Mouse (Mus musculus) 3134 (cell line): ENCODE results near the gene Shd.
A peak's percentile ranks its signal among the peaks of the same experiment; 100 is the strongest.

Experiments
- DNase-seq: peaks from one replicate; pipeline ENCODE4 v3.0.0-alpha.2; 2011; ENCODE audit warnings: low spot score; ENCODE audit not compliant: insufficient read length; ENCODE audit errors: extremely low read depth

Gene Shd

DNA sequence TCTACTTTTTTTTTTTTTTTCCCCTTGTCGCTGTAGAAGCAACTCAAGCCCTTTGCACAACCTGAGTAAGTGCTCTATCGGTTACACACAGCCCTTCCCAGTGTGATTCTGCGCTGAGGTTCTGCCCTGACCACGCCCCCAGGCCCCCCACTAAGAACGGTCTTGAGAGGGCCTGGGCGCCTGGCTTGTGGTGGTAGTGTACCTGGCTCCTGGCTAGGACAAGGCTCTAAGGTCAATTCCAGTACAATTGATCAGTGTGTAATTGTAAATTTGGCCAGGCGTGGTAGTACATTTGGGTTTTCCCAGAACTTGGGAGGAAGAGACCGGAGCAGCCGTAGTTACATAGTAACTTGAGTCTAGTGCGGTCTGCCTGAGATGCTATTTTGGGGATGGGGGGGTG, 36.7 kb downstream of the Shd start:
- DNase-seq, result no peak

DNA sequence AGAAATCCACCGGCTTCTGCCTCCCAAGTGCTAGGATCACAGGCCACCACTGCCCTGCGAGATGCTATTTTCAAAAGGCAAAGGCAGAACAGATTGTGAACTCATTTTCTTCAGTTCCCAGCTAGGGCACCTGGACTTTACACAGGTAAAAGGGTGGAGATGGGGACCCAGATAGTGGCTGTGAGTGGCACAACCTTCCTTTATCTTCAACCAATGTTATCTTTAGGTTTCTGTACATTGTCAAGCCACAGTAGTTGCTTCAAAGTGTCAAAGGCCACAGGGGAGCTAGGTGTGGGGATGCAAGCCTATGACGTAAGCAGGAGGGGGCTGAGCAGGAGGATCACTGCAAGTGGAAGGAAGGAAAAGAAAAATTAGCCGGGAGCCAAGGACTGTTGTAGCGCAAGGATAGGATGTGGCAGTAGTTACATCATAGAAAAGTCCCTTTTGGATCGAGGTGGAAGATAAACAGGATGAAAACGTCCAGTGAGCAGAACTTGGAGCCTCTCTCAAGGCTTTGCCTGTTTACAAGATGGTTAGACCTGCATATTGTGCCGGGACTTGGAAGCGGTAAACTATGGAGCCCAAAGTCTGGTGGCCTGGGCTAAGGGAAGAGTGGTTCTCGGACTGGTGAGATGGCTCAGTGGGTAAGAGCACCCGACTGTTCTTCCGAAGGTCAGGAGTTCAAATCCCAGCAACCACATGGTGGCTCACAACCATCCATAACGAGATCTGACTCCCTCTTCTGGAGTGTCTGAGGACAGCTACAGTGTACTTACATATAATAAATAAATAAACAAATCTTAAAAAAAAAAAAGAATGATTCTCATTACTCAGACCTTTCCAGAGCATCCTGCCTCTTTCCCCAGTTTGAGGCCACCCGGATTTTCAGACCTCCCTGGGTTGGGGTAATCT, 37.4 kb downstream of the Shd start:
- no peak for DNase-seq

DNA sequence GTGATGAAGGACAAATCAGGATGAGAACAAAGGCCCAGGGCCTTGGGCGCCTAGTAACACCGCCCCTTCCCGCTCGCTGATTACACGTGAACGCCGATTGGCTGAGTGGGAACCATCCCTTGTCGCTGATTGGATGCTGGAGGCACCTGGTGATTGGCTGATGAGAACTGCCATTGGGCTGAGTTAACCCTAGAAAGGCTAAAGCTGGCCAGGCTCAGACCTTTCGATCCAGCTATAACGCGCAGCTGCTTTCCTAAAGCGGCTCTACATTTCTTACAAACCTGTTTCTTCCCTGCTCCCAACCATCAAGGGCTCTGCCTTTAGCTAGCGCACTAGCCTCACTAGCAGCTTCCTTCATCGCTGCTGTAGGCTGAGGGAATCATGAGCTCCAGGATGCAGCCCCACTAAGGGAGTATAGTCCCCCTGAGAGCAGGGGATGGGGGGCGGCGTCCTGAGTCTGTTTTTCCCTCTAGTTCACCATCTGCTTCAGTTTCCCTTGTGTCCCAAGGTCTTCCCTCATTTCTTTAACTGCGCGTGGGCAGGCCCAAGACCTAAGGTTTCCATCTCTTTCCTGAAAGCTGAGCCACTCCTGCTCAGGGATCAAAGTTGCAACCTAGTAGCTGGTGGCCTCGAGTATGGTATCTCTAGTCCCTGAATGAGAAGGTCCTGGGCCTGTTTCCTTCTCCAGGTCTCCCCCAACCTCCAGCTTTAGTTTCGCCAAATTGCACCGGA, 38.3 kb downstream of the Shd start:
- DNase-seq, result peak; percentile 85

DNA sequence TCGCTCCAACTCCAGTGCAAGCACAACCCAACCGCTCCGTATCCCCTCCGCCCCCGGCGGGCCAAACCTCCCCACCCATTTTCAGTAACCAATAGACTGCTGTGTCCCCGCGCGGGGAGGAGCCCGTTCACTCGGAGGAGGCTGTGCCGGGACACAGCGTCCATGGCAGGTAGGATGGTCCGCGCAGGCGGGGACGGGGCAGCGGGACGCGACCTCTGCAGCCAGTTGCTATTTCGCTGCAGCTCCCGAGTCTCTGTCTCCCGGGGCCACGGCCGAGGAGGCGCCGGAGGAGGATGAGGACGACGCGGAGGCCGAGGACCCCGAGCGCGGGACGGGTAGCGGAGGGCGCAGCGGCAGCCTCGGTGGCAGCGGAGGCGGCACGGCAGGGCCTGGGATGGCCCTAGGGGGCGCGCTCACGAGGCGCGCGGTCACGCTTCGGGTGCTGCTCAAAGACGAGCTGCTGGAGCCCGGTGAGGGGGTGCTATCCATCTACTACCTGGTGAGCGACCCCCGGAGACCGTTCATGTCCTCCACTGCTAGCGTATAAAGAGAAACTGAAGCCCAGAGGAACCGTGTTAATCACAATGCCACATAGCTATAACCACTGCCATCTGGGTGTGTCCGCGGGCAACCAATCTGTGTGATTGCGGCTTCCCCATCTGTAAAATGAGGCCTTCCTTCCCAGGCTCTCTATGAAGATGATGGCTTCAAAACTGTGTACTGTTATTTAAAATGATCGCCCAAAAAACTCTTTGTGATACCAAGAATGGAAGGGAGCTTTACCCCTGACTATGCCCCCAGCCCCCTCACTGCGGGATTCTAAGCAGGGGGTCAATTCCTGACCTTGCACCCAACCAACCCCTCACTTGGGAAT, 39.1 kb downstream of the Shd start:
- DNase-seq, result peak; percentile 90

DNA sequence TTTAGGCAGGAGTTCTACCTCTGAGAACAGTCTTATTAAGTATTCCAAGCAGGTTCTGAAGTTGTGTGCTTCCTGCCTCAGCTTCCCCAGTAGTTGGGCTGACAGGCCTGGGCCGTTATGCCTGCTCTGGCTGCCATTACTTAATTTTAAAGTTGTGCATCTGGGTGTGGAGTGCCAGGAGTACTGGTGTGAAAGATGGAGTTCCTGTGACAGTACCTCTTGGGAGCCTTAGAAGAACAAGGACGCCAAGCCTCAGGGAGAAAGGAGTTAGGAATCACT, 39.6 kb downstream of the Shd start:
- DNase-seq, result no peak

DNA sequence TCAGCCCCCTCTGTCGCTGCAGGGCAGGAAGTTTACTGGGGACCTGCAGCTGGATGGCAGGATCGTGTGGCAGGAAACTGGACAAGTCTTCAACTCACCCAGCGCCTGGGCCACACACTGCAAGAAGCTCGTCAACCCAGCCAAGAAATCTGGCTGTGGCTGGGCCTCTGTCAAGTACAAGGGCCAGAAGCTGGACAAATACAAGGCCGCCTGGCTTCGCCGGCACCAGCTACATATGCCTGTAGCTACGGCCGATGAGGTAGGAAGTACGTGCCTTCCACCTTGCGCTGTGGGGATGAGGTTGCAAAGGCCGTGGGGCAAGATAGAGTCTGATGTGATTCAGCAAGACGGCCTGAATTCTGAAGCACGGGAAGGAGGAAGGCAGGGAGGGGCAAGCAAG, 40.0 kb downstream of the Shd start:
- peak; percentile 51 for DNase-seq

DNA sequence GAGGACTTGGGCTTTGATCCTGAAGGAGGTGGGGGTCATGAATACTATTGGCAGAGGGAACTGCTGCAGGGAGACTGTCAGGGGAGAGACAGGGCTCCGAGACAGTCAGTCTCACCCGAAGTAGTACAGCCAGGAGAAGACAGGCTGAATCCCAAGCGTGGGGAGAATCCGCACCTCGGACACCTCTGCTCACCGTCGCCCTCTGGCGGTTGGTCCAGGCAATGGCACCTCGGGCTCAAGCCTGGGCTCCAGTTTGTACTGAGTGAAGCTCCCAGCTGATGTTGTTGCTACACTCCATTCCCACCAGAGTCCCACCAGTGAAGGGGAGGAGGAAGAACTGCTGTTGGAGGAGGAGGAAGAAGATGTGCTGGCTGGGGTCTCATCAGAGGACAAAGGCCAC, 40.4 kb downstream of the Shd start:
- peak; percentile 81 for DNase-seq

DNA sequence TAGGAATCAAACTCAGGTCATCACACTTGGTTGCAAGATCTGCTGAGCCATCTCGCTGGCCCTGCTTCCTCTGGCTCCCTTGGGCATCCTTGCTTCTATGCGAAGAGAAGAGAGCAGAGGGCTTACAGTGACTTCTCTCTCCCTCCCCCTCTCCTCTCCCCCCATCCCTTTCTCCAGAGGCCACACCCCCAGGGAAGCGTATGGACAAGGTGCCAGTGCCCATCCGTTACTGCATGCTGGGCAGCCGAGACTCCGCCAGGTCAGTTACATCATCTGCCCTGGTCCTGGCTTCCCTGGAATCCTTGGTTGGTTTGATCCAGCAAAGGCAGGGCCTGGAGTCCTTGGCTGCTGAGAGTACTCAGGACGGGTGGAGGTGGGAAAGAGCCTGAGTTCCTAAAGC, 41.2 kb downstream of the Shd start:
- DNase-seq, result no peak

DNA sequence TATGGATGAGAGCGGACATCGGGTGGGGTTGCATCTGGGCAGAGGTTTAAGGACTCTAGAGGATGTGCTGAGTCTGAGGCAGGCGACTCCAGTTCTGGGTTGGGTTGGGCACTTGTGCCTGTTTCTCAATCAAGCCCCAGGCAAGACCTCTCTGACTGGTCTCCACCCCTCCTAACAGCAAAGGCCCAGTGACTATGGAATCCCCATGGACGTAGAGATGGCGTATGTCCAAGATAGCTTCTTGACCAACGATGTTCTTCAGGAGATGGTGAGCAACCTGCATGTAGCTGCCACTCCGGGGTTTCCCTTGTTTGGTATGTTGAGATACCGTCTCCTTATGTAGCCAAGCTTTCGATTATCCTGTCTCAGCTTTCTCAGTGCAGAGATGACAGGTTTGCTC, 45.0 kb downstream of the Shd start:
- DNase-seq, result no peak

DNA sequence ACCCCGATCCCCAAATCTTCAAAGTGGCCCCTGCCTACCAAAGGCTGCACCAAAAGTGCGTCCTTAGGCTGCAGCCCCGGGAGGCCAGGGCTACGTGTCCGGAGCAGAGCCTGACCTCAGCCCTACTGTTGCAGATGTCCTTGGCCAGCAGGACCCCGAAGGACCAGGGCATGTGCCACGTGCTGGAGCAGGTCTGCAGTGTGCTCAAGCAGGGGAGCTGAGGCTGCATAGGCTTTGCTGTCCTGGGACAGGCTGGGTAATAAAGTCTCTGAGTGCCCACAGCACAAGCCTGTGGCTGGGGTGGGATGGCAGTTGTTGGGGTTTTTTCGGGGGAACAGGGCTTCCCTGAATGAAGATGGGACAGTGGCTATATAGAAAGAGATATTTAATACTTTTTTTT, 46.1 kb downstream of the Shd start:
- no peak for DNase-seq

DNA sequence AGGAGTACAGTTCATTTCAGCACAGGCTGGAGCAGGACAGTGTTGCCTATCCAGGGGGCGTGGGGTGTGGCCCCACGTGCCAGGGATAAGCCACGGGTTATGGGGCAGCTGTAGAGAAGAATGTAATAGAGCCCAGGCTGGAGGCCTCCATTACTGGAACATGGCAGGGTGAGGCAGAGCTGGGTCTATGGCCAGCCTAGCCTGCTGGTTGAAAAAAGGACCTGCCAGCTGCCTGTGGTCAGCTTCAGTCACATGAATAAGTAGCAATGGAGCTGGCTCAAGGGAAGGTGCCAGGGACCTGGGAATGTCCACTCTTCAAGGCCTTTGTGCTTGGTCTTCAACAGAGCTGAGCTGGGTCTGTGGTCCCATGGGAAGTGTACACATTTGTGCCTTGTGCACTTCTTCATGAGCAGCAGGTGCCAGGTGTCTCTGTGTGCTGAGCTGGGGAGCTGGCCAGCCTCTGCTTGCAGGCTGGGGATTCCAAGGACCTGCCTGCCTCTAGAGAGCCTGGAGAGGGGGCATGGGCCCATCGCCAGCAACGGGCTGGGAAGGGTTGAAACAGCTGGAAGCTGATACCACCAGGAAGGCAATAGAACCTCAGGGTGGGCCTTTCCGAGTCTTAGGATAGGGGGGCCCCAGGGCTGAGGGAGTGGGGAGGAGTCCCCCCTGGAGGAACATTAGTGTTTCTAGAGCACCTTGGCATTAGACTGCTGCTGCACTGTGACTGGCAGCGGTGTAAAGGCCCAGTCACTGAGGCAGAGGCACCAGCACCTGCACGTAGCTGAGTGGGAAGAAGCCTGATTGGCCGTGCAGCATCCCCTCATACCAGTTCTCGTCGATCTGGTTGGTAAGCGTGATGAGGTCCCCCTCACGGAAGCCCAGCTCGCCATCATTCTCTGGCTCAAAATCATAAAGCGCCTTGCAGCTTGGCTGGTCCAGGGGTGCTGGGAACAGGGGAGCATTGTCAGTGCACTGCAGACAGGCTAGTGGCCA, 46.8 kb downstream of the Shd start:
- DNase-seq, result no peak

DNA sequence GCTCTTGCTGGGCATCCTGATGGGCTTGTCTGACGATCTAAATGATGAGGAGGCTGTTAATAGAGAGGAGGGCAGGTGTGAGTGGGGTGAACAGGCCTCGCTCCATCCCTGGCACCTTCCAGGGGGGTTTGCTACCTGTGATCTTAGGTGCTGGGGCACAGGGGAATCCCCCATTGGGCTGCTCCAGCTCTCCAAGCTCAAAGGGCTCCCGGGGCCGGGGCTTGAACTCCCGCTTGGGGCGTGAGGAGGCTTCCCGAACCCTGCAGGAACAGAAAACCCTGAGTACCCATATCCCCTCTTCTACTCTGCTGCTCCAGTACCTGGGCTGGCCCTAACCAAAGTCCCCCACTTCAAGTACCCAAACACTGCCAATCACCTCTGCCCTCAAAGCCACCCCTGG, 47.6 kb downstream of the Shd start:
- DNase-seq, result no peak

DNA sequence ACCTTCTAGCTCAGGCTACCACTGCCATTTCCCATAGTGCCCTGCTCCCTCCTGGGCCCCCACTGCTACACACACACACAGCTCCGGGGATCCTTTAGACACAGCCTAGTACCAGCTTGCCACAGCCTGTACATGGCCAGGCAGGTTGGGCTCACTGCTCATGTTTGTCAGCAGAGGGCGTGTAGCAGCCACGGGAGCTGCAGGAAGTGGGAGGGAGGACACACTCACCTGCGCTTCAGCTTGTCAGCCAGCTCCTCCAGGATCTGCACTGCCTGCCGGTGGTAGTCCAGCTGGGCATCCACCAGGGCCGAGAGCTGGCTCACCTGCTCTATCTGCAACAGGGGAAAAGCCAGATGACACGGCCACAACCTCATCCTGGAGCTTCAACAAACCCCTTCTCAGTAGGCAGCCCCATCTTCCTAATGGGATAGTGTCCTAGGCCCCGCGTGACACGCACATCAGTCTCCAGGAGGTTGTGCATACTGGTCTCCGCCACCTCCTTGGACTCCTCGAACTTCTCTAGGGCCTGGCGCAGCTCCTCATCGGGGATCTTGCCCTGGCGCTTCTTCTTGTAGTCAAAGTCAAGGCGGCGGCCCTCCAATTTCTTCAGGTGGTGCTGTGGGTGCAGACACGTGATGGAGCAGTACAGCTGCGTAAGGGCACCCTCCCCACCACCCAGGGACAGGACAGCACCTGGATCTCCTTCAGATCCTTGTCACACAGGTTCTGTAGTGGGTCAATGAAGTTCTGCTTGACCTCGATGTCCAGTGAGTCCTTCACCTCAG, 48.3 kb downstream of the Shd start:
- no peak for DNase-seq

DNA sequence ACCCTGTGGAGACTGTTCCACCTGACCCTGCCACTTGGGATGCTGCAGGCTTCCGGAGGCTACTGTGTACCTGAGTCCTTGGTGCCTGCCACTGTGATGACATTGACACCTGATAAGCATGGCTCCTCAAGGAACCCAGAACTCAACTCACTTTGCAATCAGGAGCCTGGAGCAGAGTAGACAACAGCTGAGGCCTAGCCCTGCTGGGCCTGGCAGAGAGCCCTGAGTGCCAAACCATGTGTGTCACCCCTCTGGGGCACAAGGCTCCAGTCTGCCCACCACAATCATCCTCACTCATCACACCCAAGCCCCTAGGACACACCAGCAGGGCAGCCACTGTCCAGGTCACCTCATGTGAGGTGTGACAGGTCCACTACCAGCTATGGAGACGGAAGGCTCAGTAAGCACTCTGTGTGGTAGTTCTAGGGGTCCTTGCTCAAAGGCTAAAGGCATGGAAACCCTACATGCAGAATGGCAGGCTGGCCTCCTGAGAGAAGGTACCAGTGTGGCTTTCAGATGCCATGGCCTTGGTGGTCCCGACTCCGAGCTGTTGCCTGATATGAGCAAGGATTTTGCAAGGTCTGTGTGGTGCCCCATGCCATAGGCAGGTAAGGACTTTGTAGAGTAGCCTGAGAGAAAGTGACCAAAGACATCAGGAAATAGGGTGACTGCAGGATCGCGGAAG, 50.3 kb downstream of the Shd start:
- no peak for DNase-seq

DNA sequence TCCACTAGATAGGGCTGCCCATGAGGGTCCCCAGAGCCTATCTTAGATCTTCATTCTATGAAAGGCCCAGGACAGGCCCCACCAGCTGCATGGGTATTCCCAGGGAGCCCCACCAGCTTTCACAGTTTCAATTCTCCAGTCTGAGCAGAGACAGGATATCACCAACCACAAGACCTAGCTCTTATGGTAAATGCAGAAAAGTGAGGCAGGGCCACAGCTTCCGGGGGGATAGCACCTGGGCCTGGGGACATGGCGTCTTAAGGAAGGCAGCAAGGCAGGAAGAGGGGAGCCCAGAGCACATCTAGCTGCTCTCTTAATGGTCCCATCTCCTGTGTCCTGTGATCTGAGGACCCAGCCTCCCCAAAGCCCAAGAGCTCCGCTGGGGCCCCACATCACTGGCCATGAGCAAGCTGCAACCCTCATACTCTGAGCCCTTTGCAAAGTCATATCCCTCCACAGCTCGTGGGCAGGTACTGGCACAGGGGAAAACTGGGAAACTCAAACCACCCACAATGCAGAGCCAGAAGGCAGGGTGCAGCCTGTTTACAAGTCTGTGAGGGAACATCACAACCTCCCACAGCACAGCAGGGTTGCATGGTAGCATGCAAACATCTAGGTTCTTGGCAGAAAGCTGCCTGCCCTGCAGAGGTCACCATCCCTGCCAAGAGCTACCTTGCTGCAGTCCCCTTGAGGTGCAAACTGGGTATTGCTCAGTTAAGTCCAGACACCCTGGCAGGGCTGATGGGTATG, 51.1 kb downstream of the Shd start:
- DNase-seq, result no peak

DNA sequence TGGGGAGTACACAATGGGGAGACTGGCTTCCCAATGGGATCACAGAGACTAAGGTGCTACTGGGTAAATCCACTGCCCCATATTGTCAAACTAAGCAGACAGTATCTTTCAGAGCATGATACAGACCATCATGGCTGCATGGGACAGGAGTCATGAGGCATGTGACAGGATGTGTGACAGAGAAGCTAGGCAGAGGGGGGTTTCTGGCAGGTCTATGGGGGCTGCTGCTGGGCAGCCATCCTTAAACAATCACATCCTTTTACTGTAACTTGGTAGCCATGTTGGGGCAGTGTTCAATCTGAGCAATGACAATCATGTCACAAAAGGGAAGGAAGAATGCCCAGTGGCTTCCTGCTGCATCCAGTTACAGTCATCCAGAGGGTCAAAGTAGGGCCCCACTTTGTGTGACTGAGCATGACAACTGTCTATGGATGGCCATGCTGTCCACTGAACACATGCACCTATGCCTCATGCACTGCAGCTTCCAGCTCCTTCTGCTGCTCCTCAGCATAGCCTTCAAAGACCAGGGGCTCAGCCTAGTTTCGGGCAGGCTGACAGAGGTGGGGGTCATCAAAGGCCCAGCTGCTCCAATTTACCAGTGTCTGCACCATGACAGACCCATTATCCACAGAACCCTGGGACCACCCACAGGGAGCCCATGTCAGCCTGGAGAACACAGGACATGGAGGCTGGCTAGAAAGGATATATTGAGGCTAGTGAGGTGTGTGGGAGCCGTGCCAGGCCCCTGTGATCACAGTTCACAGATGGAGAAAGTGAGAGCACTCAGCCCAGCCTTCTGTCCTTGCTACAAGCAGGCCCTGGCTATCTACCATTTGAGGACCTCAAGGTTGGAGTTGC, 52.1 kb downstream of the Shd start:
- no peak for DNase-seq

DNA sequence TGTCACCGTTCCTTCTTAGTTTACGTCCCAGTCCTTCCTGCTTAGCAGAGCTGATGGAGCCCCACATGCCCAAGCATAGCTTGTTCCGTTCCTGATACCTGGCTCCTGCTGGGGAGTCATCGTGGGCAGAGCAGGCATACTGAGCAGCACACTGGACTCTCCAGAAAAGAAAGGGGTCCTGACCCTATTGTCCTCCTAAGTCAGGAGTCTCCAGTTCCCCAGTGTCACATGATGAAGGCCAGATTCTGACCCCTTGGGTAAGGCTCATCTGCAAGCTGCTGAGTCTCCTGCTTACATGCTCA, 52.7 kb downstream of the Shd start:
- no peak for DNase-seq
